Mouse (Mus musculus) hindbrain, embryonic 14.5 days (tissue): Measurements from ENCODE around the gene Pten. TPM values are rescaled to one million over a fixed set of nuclear protein-coding genes. Genes with fewer than 3 reads are reported as not detected.

ENCODE experiments used
- ATAC-seq: fragments of 200-750 bp; cut with Nextera tagmentation; 2 replicates; pipeline ENCODE4 v1.8.0; 2017; ENCODE audit warnings: moderate number of reproducible peaks, mild to moderate bottlenecking, moderate TSS enrichment, moderate library complexity; ENCODE audit not compliant: low FRiP score
- DNase-seq: peaks from one replicate; pipeline ENCODE4 v3.0.0-alpha.2; 2015; ENCODE audit warnings: low spot score
- H3K27ac ChIP-seq: fragments of 300-500 bp; sonication (generic); 2 replicates; pipeline ENCODE4 v1.5.1; 2014; ENCODE audit warnings: mild to moderate bottlenecking, moderate library complexity
- H3K27me3 ChIP-seq: fragments of 300-500 bp; sonication (generic); 2 replicates; pipeline ENCODE4 v1.6.1; 2014; ENCODE audit warnings: mild to moderate bottlenecking, low read length, mixed read lengths; ENCODE audit not compliant: control insufficient read depth, insufficient read depth
- H3K36me3 ChIP-seq: fragments of 300-500 bp; sonication (generic); replicated peaks from 2 replicates; pipeline ENCODE4 v1.6.1; 2014; ENCODE audit not compliant: control insufficient read depth, insufficient read depth
- H3K4me1 ChIP-seq: fragments of 300-500 bp; sonication (generic); replicated peaks from 2 replicates; pipeline ENCODE4 v1.6.1; 2014; ENCODE audit warnings: antibody characterized with exemption, low read length, mixed read lengths; ENCODE audit not compliant: control insufficient read depth, insufficient read depth
- H3K4me2 ChIP-seq: fragments of 300-500 bp; sonication (generic); replicated peaks from 2 replicates; pipeline ENCODE4 v1.6.1; 2014; ENCODE audit warnings: mild to moderate bottlenecking, moderate library complexity
- H3K4me3 ChIP-seq: fragments of 300-500 bp; sonication (generic); replicated peaks from 2 replicates; pipeline ENCODE4 v1.5.1; 2014; ENCODE audit warnings: mild to moderate bottlenecking, low read length
- H3K9ac ChIP-seq: fragments of 300-500 bp; sonication (generic); 2 replicates; pipeline ENCODE4 v1.6.1; 2014
- H3K9me3 ChIP-seq: fragments of 300-500 bp; sonication (generic); 2 replicates; pipeline ENCODE4 v1.6.1; 2016; ENCODE audit warnings: low read length; ENCODE audit not compliant: control insufficient read depth
- WGBS: fragments of 180-500 bp; shearing (Covaris S2); extraction: QIAGEN DNeasy Blood & Tissue Kit; methylation state at CpG from one replicate; pipeline ENCODE4 v1.1.7; 2014; 5-methylcytosine and 5-hydroxymethylcytosine counted together
- polyA plus RNA-seq: library from polyadenylated mRNA; unstranded; fragments of >200 nt; fragmentation: Nextera tagmentation; extraction: Ambion mirVana; gene quantifications from 2 replicates; pipeline ENCODE4 v1.2.1, GENCODE M21; 2014

The Pten gene
- polyA plus RNA-seq, 1 experiment from 2014 or later: 22.8 TPM

DNA sequence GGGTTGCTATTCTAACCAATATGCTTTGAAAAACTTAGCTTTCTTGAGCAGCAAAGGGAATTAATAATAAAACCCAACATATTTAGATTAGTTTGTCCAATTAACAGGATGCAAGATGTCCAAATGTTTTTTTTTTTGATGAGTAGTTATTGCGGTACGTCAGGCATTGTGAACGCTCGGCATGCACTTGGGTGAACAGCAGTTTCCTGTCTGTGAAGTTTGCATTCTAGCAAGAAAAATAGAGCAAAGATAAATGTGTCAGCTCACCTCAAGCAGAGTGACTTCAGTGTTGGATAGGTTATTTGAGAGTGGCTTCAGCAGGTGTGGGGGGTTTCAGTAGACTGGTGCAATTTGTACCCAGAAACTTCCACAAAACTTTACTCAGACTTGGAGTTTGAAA, 69.3 kb downstream of the Pten start:
- no peaks in the 10 kb centered on the region for H3K27me3 ChIP-seq
- DNase-seq (no peak), ATAC-seq (no peak)
- no peak overlapping the region for H3K4me3 ChIP-seq
- WGBS: 89% methylated on average over 4 of the region's 4 CpGs
- H3K9me3 ChIP-seq: no peaks in the 10 kb centered on the region
- H3K4me1 ChIP-seq: no peaks in the 10 kb centered on the region
- H3K27ac ChIP-seq: no peak overlapping the region
- H3K36me3 ChIP-seq: no peaks in the 10 kb centered on the region
- no peak overlapping the region for H3K9ac ChIP-seq
- no peak overlapping the region for H3K4me2 ChIP-seq

- no peak overlapping the region for H3K9ac ChIP-seq
- H3K36me3 ChIP-seq: no peaks in the 10 kb centered on the region
- H3K27ac ChIP-seq: no peak overlapping the region
- no peak overlapping the region for H3K4me3 ChIP-seq
- no peak overlapping the region for H3K4me2 ChIP-seq
- H3K27me3 ChIP-seq: no peaks in the 10 kb centered on the region
- no peaks in the 10 kb centered on the region for H3K4me1 ChIP-seq
- WGBS: 84% methylated on average over 2 of the region's 2 CpGs
- ATAC-seq: no peak
- no peaks in the 10 kb centered on the region for H3K9me3 ChIP-seq
- no peak for DNase-seq
Measured at GRCm38 (mm10) chr19:32829871-32830270, 72.6 kb downstream of the Pten start.

GRCm38 (mm10) chr19:32831286-32831685, 74.0 kb downstream of the Pten start:
- H3K4me3 ChIP-seq: no peak overlapping the region
- H3K4me2 ChIP-seq: no peak overlapping the region
- WGBS: 93% methylated on average over 4 of the region's 4 CpGs
- H3K36me3 ChIP-seq: no peaks in the 10 kb centered on the region
- H3K27ac ChIP-seq: no peak overlapping the region
- H3K9ac ChIP-seq: no peak overlapping the region
- H3K9me3 ChIP-seq: no peaks in the 10 kb centered on the region
- no peaks in the 10 kb centered on the region for H3K4me1 ChIP-seq
- DNase-seq (no peak), ATAC-seq (no peak)
- H3K27me3 ChIP-seq: no peaks in the 10 kb centered on the region

DNA sequence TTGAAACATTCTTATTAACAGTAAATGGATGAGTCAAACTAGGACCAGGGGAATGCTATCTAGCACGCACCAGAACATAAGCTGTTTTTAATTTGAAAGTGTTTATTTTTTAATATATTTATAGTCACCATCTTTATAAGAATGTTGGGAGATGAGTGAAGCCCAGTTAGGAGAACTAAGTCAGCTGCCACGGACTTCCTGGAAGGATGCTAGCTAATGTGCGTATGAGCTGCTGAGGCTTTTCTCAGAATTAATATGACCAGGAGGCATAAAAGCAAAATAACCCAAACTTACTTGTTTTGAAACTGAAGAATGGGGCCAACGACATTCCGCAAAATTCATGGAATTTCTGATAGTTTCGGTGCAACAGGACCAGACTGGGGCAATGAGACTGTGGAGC, 83.2 kb downstream of the Pten start:
- WGBS: 94% methylated on average over 6 of the region's 6 CpGs
- Histone ChIP-seq H3K27ac (no peak overlapping the region), H3K36me3 (no peaks in the 10 kb centered on the region), H3K4me3 (no peak overlapping the region), H3K9ac (no peak overlapping the region), H3K27me3 (no peaks in the 10 kb centered on the region), H3K9me3 (peaks cover 6% of the 10 kb centered on the region; the same call in 1 of the 2 replicates), H3K4me2 (no peak overlapping the region), H3K4me1 (no peaks in the 10 kb centered on the region)
- ATAC-seq (no peak), DNase-seq (no peak)

GRCm38 (mm10) chr19:32844486-32844885, 87.2 kb downstream of the Pten start:
- H3K27ac ChIP-seq: no peak overlapping the region
- ATAC-seq (no peak), DNase-seq (no peak)
- no peaks in the 10 kb centered on the region for H3K27me3 ChIP-seq
- 83% methylated on average over 5 of the region's 5 CpGs for whole genome bisulfite sequencing
- no peak overlapping the region for H3K4me3 ChIP-seq
- H3K4me2 ChIP-seq: no peak overlapping the region
- H3K9ac ChIP-seq: no peak overlapping the region
- H3K4me1 ChIP-seq: no peaks in the 10 kb centered on the region
- no peaks in the 10 kb centered on the region for H3K36me3 ChIP-seq
- H3K9me3 ChIP-seq: no peaks in the 10 kb centered on the region

DNA sequence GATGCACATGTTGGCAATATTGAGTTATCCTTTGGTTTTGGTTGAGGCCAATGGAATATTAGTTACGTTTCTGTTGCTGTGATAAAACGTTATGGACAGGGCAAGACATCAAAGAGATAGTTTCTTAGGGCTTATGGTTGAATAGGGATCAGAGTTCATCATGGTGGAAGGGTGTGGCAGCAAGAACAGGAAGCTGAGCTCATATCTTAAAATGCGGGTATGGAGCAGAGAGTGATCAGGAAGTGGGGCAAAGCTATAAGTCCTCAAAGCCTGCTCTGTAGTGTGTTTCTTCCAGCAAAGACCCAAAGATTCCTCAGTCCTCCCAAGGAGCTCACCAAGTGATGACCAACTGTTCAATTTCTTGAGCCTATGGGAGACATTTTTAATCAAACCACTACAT, 90.7 kb downstream of the Pten start:
- no peaks in the 10 kb centered on the region for H3K9me3 ChIP-seq
- WGBS: 88% methylated on average over 3 of the region's 3 CpGs
- ATAC-seq: no peak

DNA sequence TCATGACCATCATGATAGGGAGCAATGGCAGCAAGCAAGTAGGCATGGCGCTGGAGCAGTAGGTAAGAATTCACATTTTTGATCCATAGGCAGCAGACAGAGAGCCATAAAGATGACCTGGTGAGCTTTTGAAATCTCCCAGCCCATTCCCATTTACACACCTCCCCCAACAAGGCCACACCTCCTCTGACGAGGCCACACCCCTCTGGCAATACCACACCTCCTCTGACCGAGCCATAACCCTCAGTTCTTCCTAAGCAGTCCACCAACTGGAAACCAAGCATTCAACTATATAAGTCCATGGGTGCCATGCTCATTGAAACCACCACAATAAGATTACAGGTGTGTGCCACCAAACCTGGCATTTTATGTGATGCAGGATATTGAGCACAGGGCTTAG, 95.0 kb downstream of the Pten start:
- no peaks in the 10 kb centered on the region for H3K4me1 ChIP-seq
- no peak overlapping the region for H3K27ac ChIP-seq
- DNase-seq (no peak), ATAC-seq (no peak)
- no peaks in the 10 kb centered on the region for H3K9me3 ChIP-seq
- H3K27me3 ChIP-seq: no peaks in the 10 kb centered on the region
- H3K4me2 ChIP-seq: no peak overlapping the region
- H3K9ac ChIP-seq: no peak overlapping the region
- WGBS: 78% methylated on average over 3 of the region's 3 CpGs
- no peak overlapping the region for H3K4me3 ChIP-seq
- H3K36me3 ChIP-seq: no peaks in the 10 kb centered on the region

More for the DNA sequence above, 90.7 kb downstream of the Pten start:
- Histone ChIP-seq H3K27ac (no peak overlapping the region), H3K36me3 (no peaks in the 10 kb centered on the region), H3K27me3 (no peaks in the 10 kb centered on the region), H3K4me3 (no peak overlapping the region), H3K9ac (no peak overlapping the region), H3K4me1 (no peaks in the 10 kb centered on the region), H3K4me2 (no peak overlapping the region)
- no peak for DNase-seq

GRCm38 (mm10) chr19:32861675-32862575, 104.6 kb downstream of the Pten start:
- DNase-seq (no peak), ATAC-seq (no peak)
- no peak overlapping the region for H3K4me3 ChIP-seq
- H3K9ac ChIP-seq: no peak overlapping the region
- no peaks in the 10 kb centered on the region for H3K36me3 ChIP-seq
- WGBS: 76% methylated on average over 12 of the region's 12 CpGs
- no peaks in the 10 kb centered on the region for H3K27me3 ChIP-seq
- H3K4me1 ChIP-seq: peaks cover 6% of the 10 kb centered on the region
- no peak overlapping the region for H3K27ac ChIP-seq
- no peaks in the 10 kb centered on the region for H3K9me3 ChIP-seq
- H3K4me2 ChIP-seq: no peak overlapping the region

GRCm38 (mm10) chr19:32866765-32867164, 109.5 kb downstream of the Pten start:
- no peak overlapping the region for H3K27ac ChIP-seq
- peak overlapping the region; percentile 16 for H3K4me3 ChIP-seq
- DNase-seq (no peak), ATAC-seq (no peak)
- peak overlapping the region; percentile 49 for H3K4me2 ChIP-seq
- WGBS: 5% methylated on average over 13 of the region's 13 CpGs
- H3K27me3 ChIP-seq: no peaks in the 10 kb centered on the region
- H3K4me1 ChIP-seq: peaks cover 11% of the 10 kb centered on the region
- H3K36me3 ChIP-seq: no peaks in the 10 kb centered on the region
- H3K9me3 ChIP-seq: no peaks in the 10 kb centered on the region
- H3K9ac ChIP-seq: 0 out of 2 replicates have a peak overlapping the region, but pooled peaks have one; percentile 20
